Mouse (Mus musculus): Measurements from ENCODE around the gene Srprb.

Srprb gene

GRCm38 (mm10) chr9:103143881-103144280 is 58.1 kb downstream of the Srprb start:
- no peak for DNase-seq

DNA sequence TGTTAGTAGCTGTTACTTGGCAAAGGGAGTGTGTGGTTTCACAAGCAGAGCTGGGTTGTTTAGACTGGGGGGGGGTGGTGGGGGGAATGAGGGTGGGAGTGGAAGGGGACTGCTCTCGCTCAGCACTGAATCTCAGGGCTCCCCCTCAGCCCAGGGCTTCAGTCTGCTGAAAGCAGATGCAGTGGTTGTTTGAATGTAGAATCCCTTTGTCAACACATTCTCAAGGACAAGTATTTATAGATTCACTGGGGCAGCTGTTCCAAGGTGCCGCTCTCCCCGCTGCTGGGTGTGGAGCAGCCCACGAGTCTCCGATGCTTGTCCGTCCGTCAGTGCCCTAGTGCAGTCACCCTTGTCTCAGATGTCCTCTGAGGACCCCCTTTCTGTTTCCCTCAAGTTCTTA is 60.7 kb downstream of the Srprb start:
- no peak for DNase-seq

GRCm38 (mm10) chr9:103140384-103140783 is 61.6 kb downstream of the Srprb start:
- no peak for DNase-seq

DNA sequence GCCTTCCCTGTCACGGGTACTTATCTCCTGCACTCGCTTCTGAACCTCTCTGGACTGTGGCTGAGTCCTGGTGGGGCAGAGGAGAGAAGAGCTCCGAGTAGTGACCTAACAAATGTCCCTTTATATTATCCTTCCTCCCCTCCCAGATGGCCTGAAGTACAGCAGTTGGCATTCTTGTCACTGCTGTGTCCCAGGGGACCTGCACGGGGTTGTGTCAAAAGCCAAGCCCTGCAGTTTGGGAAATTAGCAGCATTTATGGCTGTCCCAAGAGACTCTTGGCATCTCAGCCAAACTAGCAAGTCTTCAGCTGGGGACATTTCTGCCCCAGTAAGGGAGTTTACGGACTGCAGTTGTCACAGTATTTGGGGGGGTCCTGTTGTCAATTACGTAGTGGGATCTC is 62.5 kb downstream of the Srprb start:
- no peak for DNase-seq

All from cerebellum, postnatal 14 days (tissue).